Mouse (Mus musculus): Measurements from ENCODE around the gene Tex50. TPM values are rescaled to one million over a fixed set of nuclear protein-coding genes. Genes with fewer than 3 reads are reported as not detected.

Gene Tex50
- polyA plus RNA-seq, 1 experiment from 2014 or later: not detected

- TF ChIP-seq CTCF (IDR thresholded peaks at IDR 0.05; ENCODE audit: low read depth): no peak
- TF ChIP-seq EP300 (optimal IDR thresholded peaks at IDR 0.05): no peak
- Histone ChIP-seq H3K27ac (replicated peaks) (no peak overlapping the region), H3K4me2 (replicated peaks; ENCODE audit: low read depth) (no peak overlapping the region), H3K9ac (ENCODE audit: low read length) (no peak overlapping the region), H3K27me3 (ENCODE audit: control insufficient read depth, insufficient read depth, low read length) (no peaks in the 10 kb centered on the region), H3K4me3 (ENCODE audit: low read depth, low read length) (no peak overlapping the region), H3K9me3 (ENCODE audit: control insufficient read depth, low read length) (no peaks in the 10 kb centered on the region), H3K4me1 (replicated peaks; ENCODE audit: control insufficient read depth, insufficient read depth) (no peaks in the 10 kb centered on the region), H3K36me3 (ENCODE audit: control insufficient read depth, insufficient read depth, low read length) (no peaks in the 10 kb centered on the region)
- DNase-seq (ENCODE audit: low spot score) (no peak), ATAC-seq (ENCODE audit: low FRiP score, low TSS enrichment) (no peak)
- 79% methylated on average over 2 of the region's 2 CpGs for WGBS
Observed at GRCm38 (mm10) chr1:161139496-161139895, 19.6 kb downstream of the Tex50 start.

GRCm38 (mm10) chr1:161130726-161131664, 28.1 kb downstream of the Tex50 start, which contains the start of gene Klhl20:
Gene Klhl20, minus strand, starts transcription at chr1:161131511.
- Histone ChIP-seq H3K36me3 (ENCODE audit: control insufficient read depth, insufficient read depth, low read length) (no peaks in the 10 kb centered on the region), H3K4me1 (replicated peaks; ENCODE audit: control insufficient read depth, insufficient read depth) (no peaks in the 10 kb centered on the region), H3K9me3 (ENCODE audit: control insufficient read depth, low read length) (no peaks in the 10 kb centered on the region), H3K27ac (replicated peaks) (peak within 1 kb of the TSS; percentile 93), H3K4me3 (ENCODE audit: low read depth, low read length) (peak within 1 kb of the TSS; percentile 83), H3K4me2 (replicated peaks; ENCODE audit: low read depth) (peak within 1 kb of the TSS; percentile 93), H3K27me3 (ENCODE audit: control insufficient read depth, insufficient read depth, low read length) (no peaks in the 10 kb centered on the region), H3K9ac (ENCODE audit: low read length) (peak within 1 kb of the TSS; percentile 87)
- 1% methylated on average over 41 of the region's 41 CpGs for WGBS
- ATAC-seq (ENCODE audit: low FRiP score, low TSS enrichment) (peak; percentile 98), DNase-seq (ENCODE audit: low spot score) (peak; percentile 95)
- TF ChIP-seq CTCF (IDR thresholded peaks at IDR 0.05; ENCODE audit: low read depth) (no peak), EP300 (optimal IDR thresholded peaks at IDR 0.05) (no peak)

GRCm38 (mm10) chr1:161126461-161126860, 32.7 kb downstream of the Tex50 start:
- H3K9ac ChIP-seq (ENCODE audit: low read length): no peak overlapping the region
- WGBS: 88% methylated on average over 1 of the region's 1 CpGs
- no peaks in the 10 kb centered on the region for H3K4me1 ChIP-seq (replicated peaks; ENCODE audit: control insufficient read depth, insufficient read depth)
- TF ChIP-seq EP300 (optimal IDR thresholded peaks at IDR 0.05) (no peak), CTCF (IDR thresholded peaks at IDR 0.05; ENCODE audit: low read depth) (no peak)
- H3K27ac ChIP-seq (replicated peaks): no peak overlapping the region
- H3K27me3 ChIP-seq (ENCODE audit: control insufficient read depth, insufficient read depth, low read length): no peaks in the 10 kb centered on the region
- no peak for DNase-seq (ENCODE audit: low spot score)
- H3K36me3 ChIP-seq (ENCODE audit: control insufficient read depth, insufficient read depth, low read length): no peaks in the 10 kb centered on the region
- no peak overlapping the region for H3K4me2 ChIP-seq (replicated peaks; ENCODE audit: low read depth)
- H3K9me3 ChIP-seq (ENCODE audit: control insufficient read depth, low read length): no peaks in the 10 kb centered on the region
- ATAC-seq (ENCODE audit: low FRiP score, low TSS enrichment): no peak
- no peak overlapping the region for H3K4me3 ChIP-seq (ENCODE audit: low read depth, low read length)

- 72% methylated on average over 10 of the region's 10 CpGs for WGBS
- Histone ChIP-seq H3K4me3 (ENCODE audit: low read depth, low read length) (no peak overlapping the region), H3K9ac (ENCODE audit: low read length) (no peak overlapping the region), H3K27ac (replicated peaks) (no peak overlapping the region), H3K4me1 (replicated peaks; ENCODE audit: control insufficient read depth, insufficient read depth) (no peaks in the 10 kb centered on the region), H3K36me3 (ENCODE audit: control insufficient read depth, insufficient read depth, low read length) (no peaks in the 10 kb centered on the region), H3K4me2 (replicated peaks; ENCODE audit: low read depth) (no peak overlapping the region), H3K27me3 (ENCODE audit: control insufficient read depth, insufficient read depth, low read length) (no peaks in the 10 kb centered on the region), H3K9me3 (ENCODE audit: control insufficient read depth, low read length) (no peaks in the 10 kb centered on the region)
- no peak for ATAC-seq (ENCODE audit: low FRiP score, low TSS enrichment)
- no peak for TF ChIP-seq EP300 (optimal IDR thresholded peaks at IDR 0.05)
- TF ChIP-seq CTCF (IDR thresholded peaks at IDR 0.05; ENCODE audit: low read depth): no peak
- DNase-seq (ENCODE audit: low spot score): no peak
Observed at GRCm38 (mm10) chr1:161122661-161123418, 36.3 kb downstream of the Tex50 start.

DNA sequence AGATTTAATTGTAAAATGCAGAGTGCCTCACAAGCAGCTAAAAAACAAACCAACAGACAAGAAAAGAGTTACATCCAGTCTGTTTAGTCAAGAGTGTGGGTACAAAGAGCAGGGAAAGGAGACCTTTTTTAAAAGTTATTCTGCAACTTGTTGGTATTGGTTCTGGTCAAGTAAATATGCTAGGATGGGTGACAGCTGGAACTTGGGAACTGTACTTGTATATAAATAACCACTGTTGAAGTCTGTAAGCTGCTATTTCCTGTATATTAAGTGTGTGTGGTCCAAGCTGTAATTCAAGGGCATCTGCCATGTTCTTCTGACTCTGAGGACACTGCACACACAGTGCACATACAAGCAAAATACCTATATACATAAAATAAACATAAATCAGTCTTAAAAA, 44.5 kb downstream of the Tex50 start:
- no peaks in the 10 kb centered on the region for H3K4me1 ChIP-seq (replicated peaks; ENCODE audit: control insufficient read depth, insufficient read depth)
- no peak overlapping the region for H3K27ac ChIP-seq (replicated peaks)
- H3K4me2 ChIP-seq (replicated peaks; ENCODE audit: low read depth): no peak overlapping the region
- DNase-seq (ENCODE audit: low spot score) (no peak), ATAC-seq (ENCODE audit: low FRiP score, low TSS enrichment) (no peak)
- no peaks in the 10 kb centered on the region for H3K27me3 ChIP-seq (ENCODE audit: control insufficient read depth, insufficient read depth, low read length)
- TF ChIP-seq CTCF (IDR thresholded peaks at IDR 0.05; ENCODE audit: low read depth): no peak
- H3K36me3 ChIP-seq (ENCODE audit: control insufficient read depth, insufficient read depth, low read length): no peaks in the 10 kb centered on the region
- no peaks in the 10 kb centered on the region for H3K9me3 ChIP-seq (ENCODE audit: control insufficient read depth, low read length)
- no peak overlapping the region for H3K9ac ChIP-seq (ENCODE audit: low read length)
- H3K4me3 ChIP-seq (ENCODE audit: low read depth, low read length): no peak overlapping the region

Measured in stomach, postnatal 0 days (tissue).